Mouse (Mus musculus) thymus, adult 18-20 months (tissue): ENCODE data around the gene Fam221b.

Source experiments
- DNase-seq, 2 experiments: peaks; one replicate each; pipeline ENCODE4 v3.0.0; 2022; ENCODE audit warnings: mixed read lengths in 2 of 2

Fam221b gene

DNA sequence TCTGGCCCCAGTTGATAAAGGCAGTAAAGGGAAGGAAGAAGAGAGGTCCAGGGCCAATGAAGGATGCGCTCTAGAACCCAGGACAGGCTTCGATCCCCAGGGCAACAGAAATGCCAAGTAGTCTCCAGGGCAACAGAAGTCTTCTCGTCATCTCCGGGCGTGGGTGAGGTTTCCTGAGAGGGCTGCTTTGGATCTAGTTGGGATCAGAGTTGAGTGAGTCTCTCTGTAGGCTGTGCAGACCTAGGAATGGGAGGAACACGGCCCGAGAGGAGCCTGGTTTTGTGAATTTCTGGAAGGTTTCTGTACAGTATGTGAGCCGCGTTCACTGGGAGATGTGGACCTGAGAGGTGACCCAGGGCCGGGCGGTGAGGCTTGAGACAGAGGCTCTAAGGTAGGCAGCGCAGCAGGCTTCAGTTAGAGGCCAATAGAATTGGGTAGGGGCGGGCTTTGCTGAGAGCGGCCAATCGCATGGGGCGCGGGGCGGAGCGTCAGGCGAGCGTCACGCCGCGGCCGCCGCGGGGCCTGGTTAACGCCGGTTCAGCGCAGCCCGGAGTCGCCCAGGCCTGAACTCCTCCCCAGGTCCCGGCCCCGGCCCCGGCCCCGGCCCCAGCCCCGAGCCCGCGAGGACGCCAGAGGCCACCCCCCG, at the start of gene Fam221b, which contains the start of gene Tmem8b:
Fam221b (minus strand) TSS at position 364 of the 646 bp plus-strand sequence.
Tmem8b (plus strand) TSS at position 190 of the 646 bp plus-strand sequence.
- peak; percentile 76 to 80 for DNase-seq

DNA sequence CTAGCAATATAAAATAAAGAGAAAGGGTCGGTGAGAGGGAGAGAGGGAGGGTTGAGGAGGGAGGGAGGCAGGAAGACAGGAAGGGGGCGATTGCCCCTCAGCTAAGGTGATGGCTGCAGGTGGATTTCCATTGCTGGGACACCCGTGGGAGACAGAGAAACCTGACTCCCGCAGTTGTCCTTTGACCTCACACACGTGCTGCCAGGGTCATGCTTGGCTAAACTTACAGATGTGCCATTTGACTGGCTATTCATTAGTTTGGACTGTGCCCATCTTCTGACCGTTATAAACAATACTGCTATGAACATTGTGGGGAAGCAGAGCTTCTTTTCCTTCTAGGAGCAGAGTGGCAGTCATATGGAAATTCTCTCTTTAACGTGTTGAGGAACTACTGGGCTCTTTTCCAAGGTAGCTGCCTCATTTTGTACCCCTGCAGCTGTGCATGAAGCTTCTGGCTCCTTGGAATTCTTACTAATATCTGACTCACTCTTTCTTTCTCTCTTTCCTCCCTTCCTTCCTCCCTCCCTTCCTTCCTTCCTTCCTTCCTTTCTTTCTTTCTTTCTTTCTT, 44.8 kb upstream of the Fam221b start:
- DNase-seq: no peak

DNA sequence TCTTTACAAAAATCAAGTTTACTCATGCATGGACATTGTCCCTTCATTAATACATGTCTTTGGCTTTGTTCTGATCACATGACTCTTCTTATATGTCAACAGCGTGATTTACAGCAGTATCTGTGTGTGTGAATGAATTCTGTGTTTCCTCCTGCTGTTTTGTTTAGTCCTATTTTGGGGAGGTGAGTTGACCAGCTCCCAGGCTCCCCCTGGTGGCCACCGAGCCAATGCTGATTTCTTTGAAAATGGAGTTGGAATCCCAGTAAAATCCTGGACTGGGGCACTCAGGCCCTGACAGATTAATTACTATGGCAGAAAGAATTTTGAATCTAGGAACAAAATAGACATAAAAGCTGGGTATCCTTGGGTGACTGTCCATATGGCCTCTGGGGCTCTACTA, 42.9 kb upstream of the Fam221b start:
- DNase-seq: no peak

DNA sequence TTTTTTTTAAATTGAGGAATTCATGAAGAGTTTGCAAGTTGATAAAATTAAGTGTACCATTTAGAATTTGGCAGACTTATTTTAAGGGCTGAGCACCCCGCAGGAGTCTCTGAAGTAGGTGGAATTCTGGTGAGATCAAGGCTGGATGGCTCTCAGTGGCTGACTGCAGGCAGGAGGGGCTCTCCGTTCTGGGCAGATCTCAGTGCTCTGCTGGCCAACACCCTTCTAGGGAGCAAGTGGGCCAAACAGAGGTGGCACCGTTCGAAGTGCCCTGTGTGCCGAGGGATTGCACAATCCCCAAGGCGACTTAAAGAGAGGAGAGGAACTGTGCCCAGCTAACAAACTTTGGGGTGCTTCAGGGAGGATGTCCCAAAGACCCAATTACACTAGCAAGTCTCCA, 40.9 kb upstream of the Fam221b start, which contains the start of gene Olfr71:
Olfr71 (minus strand) TSS at position 387 of the 400 bp plus-strand sequence.
- DNase-seq: no peak

DNA sequence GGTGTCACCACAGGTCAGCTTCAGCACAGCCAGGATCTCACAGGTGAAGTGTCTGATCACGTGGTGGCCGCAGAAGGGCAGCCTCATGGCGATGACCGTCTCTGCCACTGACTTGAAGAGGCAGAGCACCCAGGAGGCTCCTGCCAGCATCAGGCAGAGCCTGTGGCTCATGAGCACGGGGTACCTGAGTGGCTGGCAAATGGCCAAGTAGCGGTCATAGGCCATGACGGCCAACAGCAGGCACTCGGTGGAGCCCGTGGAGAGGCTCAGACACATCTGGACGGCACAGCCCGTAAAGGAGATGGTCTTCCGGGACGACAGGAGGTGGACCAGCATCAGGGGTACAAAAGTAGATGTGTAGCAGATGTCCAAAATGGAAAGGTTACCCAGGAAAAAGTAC, 37.0 kb upstream of the Fam221b start:
- no peak for DNase-seq

DNA sequence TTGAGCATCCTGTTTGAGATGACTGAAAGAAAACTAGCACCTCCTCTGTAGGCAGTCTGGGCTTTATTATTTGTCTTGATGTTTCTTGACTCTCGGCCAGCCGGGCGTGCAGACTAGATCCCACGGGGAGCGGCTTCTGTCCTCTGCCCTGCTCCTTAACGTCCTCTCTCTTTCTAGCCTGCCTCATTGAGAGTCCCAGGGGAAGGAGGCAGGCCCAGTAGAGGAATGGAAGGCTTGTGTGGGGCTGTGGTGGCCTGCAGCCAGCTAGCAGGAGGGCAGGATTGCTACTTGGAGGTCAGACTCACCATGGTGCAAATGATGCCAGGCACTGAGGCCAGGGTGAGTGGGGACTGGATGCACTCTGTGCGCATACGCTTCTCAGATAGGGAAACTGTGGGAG, 34.9 kb upstream of the Fam221b start:
- no peak for DNase-seq

DNA sequence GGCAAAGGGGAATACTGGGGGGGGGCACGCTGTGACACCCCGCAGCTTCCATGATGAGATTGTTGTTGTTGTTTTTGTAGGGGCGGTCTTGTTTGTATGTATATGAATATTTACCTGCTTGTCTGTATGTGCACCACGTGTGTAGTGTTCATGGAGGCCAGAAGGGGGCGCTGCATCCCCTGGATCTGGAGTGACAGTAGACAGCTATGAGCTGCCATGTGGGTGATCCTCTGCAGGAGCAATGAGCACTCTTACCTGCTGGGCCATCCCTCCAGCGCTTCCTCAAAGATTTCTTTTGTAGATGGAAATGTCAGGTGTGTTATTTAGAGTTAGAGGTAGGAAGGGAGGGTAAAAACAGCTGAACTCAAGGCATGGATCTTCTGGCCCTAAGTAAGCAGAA, 34.5 kb upstream of the Fam221b start:
- no peak for DNase-seq

DNA sequence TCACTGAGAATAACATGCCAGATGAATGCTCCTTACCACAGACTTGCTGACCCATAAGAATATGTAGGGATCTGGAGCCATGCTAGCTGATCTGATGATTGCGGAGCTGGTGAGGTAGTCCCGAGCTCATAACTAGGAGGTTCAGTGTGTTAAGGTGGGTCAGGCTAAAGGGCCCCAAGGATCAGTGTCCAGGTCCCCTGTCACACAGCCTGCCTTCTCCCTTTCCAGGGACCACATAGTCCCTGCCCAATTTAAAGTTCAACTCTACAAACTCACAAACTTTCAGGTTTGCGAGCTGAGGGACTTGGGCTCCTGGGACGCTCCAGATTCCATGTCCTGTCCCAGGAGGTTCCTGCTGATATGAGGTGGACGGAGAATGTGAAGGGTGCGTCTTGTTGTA, 31.8 kb upstream of the Fam221b start, which contains the start of gene Olfr70:
Olfr70 (minus strand) TSS at position 101 of the 400 bp plus-strand sequence.
- no peak for DNase-seq

DNA sequence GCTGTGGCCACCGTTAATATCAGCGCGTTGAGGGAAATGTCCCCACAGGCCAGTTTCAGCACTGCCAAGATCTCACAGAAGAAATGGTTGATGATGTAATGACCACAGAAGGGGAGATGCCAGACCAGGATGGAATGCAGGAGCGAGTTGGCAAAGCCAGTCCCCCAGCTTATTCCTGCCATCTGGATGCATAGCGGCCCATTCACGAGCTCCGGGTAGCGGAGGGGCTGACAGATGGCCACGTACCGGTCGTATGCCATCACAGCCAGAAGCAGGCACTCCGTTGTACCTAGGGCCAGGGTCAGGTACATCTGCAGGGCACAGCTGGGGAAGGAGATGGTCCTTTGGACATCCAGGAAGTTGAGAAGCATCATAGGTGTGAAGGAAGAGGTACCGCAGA, 27.6 kb upstream of the Fam221b start:
- DNase-seq: no peak

DNA sequence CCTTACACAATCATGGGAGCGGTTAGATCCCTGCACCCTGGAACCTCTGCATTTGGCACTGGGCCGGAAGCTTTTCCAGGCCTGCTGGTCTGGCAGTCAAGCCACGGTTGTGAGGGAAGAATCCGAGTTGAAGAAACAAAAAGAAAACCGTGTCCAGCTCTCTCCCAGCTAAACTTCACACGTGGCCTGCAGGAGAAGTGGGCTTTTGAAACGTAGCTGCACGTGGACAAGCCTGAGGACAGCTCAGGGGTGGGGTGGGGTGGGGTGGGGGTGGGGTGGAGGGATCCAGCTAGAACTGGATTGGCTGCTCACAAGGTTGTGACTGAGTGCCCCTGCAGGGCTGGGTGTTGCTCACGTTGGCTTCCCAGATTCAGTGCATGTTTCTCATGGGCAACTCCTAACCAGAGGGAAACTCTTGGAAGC, 26.3 kb upstream of the Fam221b start:
- no peak for DNase-seq

DNA sequence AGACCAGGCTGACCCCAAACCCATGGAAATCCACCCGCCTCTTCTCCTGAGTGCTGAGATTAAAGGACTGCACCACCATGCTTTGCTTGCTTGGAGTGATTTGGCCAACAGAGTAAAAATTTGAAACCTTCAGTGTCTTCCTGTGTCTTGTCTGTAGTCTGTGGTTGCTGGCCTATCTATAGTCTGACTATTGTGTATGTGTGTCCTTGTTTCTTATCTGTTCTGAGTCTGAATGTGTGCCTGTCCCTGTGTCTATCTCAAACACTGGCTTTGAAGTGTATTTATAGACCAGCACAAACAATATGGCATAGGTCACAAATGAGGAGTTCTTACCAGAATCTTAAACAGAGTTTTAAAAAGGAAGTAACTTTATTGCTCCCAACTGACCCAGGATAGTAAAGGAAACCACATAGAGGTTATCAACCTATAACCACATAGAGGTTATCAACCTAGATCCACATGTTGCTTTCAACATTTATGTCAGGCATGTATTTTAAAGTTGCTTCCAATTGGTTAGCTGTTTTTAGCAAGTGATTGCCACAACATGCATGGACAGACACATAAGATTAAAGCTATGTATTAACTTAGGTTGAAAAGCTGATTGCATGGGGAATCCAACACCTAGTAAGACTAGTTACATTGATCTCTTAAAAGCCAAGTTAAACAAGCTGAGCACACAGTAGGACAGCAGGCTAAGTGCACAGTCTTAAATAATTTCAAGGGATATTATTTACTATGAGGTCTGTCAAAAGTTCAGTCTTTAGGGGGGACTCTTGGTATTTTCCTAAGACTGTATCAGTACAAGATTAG, 25.7 kb upstream of the Fam221b start:
- no peak for DNase-seq

DNA sequence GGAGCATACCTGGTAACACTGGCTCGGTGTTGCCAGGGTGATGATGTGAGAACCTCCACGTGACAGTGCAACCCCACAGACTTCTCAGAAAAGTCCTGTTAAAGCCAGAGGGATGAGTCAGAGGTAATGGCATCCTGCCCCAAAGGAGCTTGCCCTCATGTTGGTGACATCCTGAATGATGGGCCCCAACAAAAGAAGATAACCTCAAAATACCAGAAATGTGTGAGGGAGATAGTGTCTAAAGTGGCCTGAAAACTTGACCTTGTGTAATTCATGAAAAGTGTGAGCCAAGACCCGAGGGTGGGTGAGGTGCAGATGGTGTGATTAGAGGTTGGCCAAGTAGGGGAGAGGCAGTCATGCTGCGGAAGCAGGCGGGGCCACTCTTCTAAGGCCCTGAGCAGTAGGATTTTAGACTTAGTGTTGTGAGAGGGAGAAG, 24.9 kb upstream of the Fam221b start:
- no peak for DNase-seq

DNA sequence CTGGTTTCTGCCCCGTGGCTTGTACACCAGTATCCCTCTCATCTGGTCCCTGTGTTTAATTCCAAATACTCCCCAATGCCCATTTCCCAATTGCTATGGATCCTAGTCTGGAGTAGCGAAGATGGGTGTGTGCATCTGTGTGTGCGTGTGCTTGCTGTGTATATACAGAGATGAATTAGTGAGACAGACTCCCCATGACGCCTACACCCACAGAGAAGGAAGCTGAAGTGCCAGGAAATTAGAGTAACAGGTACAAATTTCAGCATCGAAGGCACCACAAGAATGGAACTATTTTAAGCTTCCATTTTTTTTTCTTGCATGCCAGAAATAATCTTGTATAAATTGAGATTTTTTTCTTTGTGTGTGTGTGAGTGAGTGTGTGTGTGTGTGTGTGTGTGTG, 22.1 kb upstream of the Fam221b start:
- no peak for DNase-seq

DNA sequence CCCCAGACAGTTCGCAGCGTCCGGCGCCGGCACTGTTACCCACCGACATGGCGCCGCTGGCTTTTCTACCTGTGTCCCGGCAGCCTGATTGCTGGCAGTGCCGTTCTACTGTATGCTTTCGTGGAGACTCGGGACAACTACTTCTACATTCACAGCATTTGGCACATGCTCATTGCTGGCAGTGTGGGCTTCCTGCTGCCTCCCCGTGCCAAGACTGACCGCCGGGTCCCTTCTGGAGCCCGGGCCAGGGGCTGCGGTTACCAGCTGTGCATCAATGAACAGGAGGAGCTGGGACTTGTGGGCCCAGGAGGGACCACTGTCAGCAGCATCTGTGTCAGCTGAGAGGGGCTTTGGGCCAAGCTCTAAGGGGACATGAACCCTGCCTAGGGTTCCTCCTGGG, 21.1 kb upstream of the Fam221b start:
- no peak for DNase-seq

DNA sequence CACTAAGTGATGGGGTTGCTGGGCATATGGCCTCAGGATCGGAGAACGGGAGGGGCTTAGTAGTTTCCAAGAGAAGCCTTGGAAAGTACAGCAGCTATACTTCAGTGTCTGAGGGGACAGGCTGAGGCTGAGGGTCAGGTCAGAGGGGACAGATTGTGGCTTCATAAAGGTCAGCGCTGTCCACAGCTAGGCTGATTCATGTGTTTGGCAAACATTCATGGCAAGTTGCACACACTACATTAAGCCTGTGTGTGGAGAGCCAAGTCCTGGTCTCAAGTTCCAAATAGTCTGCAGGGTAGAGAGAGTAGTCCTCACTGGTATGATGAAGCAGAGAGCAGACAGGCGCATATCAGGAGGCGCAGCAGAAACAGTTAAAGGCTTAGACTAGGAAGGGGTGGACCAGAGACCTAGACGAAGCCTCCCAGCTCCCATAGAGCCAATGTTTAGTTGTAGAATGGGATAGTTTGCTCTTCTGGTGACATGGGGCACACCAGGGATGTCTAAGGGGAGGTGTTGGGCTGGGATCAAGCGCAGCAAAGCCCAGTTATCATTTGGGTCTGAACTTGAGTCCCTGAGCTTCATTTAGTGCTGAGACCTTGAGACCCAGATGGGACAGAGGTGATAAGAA, 10.6 kb upstream of the Fam221b start:
- DNase-seq: no peak

DNA sequence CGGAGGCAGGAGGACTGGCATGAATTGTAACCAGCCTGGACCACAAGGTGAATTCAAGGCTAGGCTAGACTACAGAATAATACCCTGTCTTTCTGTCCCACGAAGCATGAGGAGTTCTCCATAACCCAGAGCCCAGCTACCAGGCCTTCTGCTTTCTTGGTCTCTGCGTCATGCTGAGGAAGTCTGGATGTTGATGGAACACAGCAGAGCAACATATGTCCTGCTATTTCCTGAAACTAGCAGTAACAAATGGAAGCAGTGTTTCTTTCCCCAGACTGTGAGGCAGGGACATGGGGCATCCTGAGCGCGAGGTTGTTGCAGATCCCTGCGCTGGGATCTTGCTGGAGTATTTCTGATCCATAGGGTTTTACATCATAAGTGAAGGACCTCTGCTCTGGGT, 9.6 kb upstream of the Fam221b start:
- no peak for DNase-seq

DNA sequence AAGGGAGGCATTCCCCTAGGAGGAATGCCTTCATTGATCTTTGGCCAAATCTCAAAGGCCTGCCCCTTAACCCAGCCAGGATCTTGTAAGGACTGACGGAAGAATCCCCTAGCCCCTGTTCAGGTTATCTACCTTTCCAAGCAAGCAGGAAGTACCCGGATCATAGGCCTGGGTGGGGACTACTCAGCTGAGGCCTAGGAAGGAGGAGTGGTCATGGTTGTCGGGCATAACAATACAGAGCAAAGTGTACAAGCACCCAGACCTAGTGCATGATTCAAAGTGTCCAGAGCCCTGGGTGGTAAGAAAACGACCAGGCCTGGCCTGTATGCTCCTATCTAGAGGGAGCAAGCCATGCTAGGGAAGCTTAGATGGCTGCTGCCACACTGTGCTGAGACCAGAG, 6.7 kb upstream of the Fam221b start:
- DNase-seq: no peak

DNA sequence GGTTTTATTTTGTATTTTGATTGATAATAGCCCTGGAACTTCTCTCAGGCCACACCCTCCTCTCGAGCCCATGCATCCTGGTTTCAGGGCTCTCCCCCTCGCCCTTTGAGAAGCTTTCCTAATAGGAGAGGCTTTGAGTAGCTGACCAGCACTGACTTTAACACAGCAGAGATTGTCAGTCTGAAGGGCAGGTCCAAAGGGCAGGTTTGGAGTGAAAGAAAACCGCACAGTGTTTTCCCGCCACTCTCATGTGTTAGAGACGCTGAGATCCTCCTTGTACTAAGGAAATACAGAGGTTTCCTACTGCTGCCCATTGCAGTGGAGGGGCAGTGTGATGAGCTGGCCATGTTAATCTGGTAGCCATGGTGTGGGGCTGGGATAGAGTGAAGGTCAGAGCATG, 6.0 kb upstream of the Fam221b start:
- no peak for DNase-seq

DNA sequence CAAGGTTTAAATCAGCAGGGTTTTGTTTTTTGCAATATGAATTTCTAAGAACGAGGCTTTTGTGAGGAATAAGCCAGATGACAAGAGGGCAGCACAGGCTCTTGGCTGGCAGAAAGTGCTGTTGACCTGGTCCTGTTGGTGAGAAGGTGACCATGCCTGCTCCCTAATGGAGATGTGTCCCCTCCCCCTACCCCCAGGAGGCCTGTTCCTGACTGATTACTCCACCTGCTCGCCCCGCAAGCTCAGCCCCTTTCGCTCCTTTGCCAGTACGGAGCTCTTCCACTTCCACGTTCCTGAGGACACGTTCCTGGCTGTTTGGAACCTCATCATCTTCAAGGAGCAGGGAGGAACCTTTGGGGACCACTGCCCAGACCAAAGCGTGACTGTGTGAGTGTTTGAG, 4.8 kb upstream of the Fam221b start:
- DNase-seq: no peak

DNA sequence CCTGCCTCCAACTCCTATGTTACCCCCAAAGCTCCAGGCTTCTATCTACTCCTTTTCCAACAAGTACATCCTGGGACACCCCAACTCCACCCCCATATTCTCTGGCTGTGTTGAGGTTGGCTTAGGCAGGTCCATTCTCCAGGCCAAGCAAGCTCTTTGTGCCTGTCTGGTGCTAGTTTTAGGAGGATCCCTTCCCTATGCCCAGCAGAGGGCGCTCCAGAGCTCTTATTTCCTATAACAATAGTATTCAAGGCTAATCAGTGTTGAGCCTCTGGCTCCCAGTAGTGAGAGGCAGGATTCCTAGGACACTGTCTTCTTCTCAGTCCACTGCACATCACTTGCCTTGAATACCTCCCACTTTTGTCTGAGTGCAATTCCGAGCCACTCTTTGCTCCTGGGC, 3.1 kb upstream of the Fam221b start:
- DNase-seq: peak; percentile 44 to 45

DNA sequence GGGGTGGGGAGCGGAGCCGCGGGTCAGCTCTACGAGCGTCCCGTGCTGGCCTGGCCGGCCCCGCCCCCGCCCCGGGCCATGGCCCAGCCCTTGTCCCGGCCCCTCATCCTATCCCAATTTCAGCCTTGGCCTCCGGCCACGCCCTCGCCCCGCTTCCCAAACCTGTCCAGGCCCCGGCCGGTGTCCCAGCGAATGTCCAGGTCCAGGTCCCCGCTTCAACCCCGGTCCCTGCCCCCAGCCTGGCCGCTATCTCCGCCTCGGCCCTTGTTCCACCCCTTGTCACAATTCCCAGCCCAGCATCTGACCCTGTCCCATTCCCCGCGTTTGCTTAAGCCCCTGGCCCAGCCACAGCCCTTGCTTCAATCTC, 466 bp upstream of the Fam221b start:
- peak in 1 of 2 experiments; percentile 42 for DNase-seq

DNA sequence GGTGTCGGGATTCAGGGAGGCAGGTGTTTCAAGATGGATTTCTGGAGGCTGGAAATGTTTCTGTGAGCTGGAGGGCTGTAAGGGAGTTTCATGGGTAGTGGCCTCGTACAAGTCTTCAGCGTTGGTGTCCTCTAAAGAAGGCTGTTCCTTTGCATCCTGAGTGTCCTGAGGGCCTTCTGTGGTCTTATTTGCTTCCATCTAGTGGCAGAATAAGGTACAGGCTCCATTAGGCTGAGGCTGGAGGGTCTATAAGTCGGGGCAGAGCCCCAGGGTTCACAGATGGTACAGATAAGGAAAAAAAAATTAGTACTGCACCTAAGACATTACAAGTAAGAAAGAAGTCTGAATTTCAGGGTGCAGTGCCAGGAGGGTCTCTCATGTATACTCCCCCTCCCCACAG, 2.5 kb downstream of the Fam221b start:
- DNase-seq: no peak

DNA sequence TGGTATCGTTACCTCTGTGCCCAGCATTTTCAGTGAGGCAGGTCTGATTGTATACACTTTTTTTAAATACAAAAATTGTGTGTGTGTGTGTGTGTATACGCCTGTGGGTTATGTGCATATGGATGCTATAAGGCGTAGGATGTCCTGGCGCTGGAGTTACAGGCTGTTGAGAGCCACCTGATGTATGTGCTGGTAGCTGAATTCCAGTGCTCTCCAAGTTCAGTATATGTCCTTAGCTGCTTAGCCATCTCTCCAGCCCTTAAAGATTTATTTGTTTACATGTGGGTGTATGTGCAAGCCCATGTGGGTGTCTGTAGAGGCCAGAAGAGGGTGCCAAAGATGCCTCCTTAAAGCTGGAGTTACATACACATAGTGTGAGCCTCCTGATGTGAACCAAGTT, 11.8 kb downstream of the Fam221b start:
- DNase-seq: no peak
